Mouse (Mus musculus) hindbrain, embryonic 10.5 days (tissue): ENCODE measurements around the gene Ly6c1. TPM values are rescaled to one million over a fixed set of nuclear protein-coding genes. Genes with fewer than 3 reads are reported as not detected.
A peak's percentile ranks its signal among the peaks of the same experiment; 100 is the strongest.
"Not testable (repeated sequence)": the region's sequence is repeated elsewhere in the genome, so short reads cannot be mapped to it uniquely, and the experiment has no call there.

ENCODE experiments used
- DNase-seq: peaks from one replicate; pipeline ENCODE4 v3.0.0-alpha.2; 2017; ENCODE audit warnings: low spot score
- H3K27ac ChIP-seq: fragments of 300-500 bp; sonication (generic); 2 replicates; pipeline ENCODE4 v1.5.1; 2016; ENCODE audit warnings: mild to moderate bottlenecking, moderate library complexity
- H3K27me3 ChIP-seq: fragments of 300-500 bp; sonication (generic); 2 replicates; pipeline ENCODE4 v1.6.1; 2016; ENCODE audit warnings: mild to moderate bottlenecking; ENCODE audit not compliant: poor library complexity, insufficient read depth, severe bottlenecking
- H3K36me3 ChIP-seq: fragments of 300-500 bp; sonication (generic); 2 replicates; pipeline ENCODE4 v1.6.1; 2016; ENCODE audit warnings: mild to moderate bottlenecking, moderate library complexity
- H3K4me1 ChIP-seq: fragments of 300-500 bp; sonication (generic); replicated peaks from 2 replicates; pipeline ENCODE4 v1.6.1; 2016; ENCODE audit warnings: mild to moderate bottlenecking
- H3K4me3 ChIP-seq: fragments of 300-500 bp; sonication (generic); 2 replicates; pipeline ENCODE4 v1.5.1; 2016; ENCODE audit warnings: mild to moderate bottlenecking, moderate library complexity
- H3K9me3 ChIP-seq: fragments of 300-500 bp; sonication (generic); 2 replicates; pipeline ENCODE4 v1.6.1; 2016; ENCODE audit warnings: mild to moderate bottlenecking, moderate library complexity
- WGBS: fragments of 180-500 bp; shearing (Covaris S2); methylation state at CpG from one replicate; pipeline ENCODE4 v1.1.7; 2016; 5-methylcytosine and 5-hydroxymethylcytosine counted together
- polyA plus RNA-seq: library from polyadenylated mRNA; unstranded; fragments of >200 nt; fragmentation: Nextera tagmentation; extraction: Ambion mirVana; gene quantifications from 2 replicates; pipeline ENCODE4 v1.2.1, GENCODE M21; 2016

Ly6c1 gene
- 0.84 and 1.5 TPM in 2 replicates for polyA plus RNA-seq

- 78% methylated on average over 1 of the region's 1 CpGs for WGBS
- not testable (repeated sequence) for H3K4me1 ChIP-seq
Measured at GRCm38 (mm10) chr15:75048642-75049261, at the start of gene Ly6c1. Gene Ly6c1, minus strand, starts transcription at chr15:75048830.

GRCm38 (mm10) chr15:75088041-75088440 lies 39.4 kb upstream of the Ly6c1 start:
- 18% methylated on average over 2 of the region's 2 CpGs for WGBS
- H3K4me1 ChIP-seq, H3K36me3 ChIP-seq, H3K27ac ChIP-seq, H3K4me3 ChIP-seq, H3K27me3 ChIP-seq, H3K9me3 ChIP-seq, DNase-seq: not testable (repeated sequence)

More at GRCm38 (mm10) chr15:75048642-75049261, at the start of gene Ly6c1:
- H3K27ac ChIP-seq, DNase-seq, H3K9me3 ChIP-seq, H3K36me3 ChIP-seq, H3K4me3 ChIP-seq, H3K27me3 ChIP-seq: not testable (repeated sequence)

- H3K27me3 ChIP-seq, result no peaks in the 10 kb centered on the region
- H3K36me3 ChIP-seq, result no peaks in the 10 kb centered on the region
- DNase-seq, result no peak
- H3K4me1 ChIP-seq, result no peaks in the 10 kb centered on the region
- 84% methylated on average over 4 of the region's 4 CpGs for WGBS
- H3K27ac ChIP-seq, result no peak overlapping the region
- no peak overlapping the region for H3K4me3 ChIP-seq
- no peaks in the 10 kb centered on the region for H3K9me3 ChIP-seq
Measured at GRCm38 (mm10) chr15:75069965-75070364, 21.3 kb upstream of the Ly6c1 start.

GRCm38 (mm10) chr15:75062030-75062574 lies 13.5 kb upstream of the Ly6c1 start:
- H3K27ac ChIP-seq, H3K27me3 ChIP-seq, H3K36me3 ChIP-seq, H3K4me3 ChIP-seq, H3K9me3 ChIP-seq, H3K4me1 ChIP-seq: not testable (repeated sequence)
- DNase-seq, result peak; percentile 60
- 32% methylated on average over 6 of the region's 6 CpGs for WGBS

- H3K27me3 ChIP-seq, result no peaks in the 10 kb centered on the region
- H3K4me1 ChIP-seq, result no peaks in the 10 kb centered on the region
- peak; percentile 5 for DNase-seq
- H3K36me3 ChIP-seq, result no peaks in the 10 kb centered on the region
- no peaks in the 10 kb centered on the region for H3K9me3 ChIP-seq
- no peak overlapping the region for H3K27ac ChIP-seq
- H3K4me3 ChIP-seq, result no peak overlapping the region
Measured at GRCm38 (mm10) chr15:75060505-75060904, 11.9 kb upstream of the Ly6c1 start.

GRCm38 (mm10) chr15:75055985-75056384 lies 7.4 kb upstream of the Ly6c1 start:
- Histone ChIP-seq H3K4me3 (no peak overlapping the region), H3K4me1 (no peaks in the 10 kb centered on the region), H3K9me3 (no peaks in the 10 kb centered on the region), H3K36me3 (no peaks in the 10 kb centered on the region), H3K27me3 (no peaks in the 10 kb centered on the region), H3K27ac (no peak overlapping the region)
- DNase-seq, result no peak
- WGBS, result 87% methylated on average over 2 of the region's 2 CpGs

GRCm38 (mm10) chr15:75055425-75055824 lies 6.8 kb upstream of the Ly6c1 start:
- not testable (repeated sequence) for H3K4me1 ChIP-seq, H3K4me3 ChIP-seq, H3K36me3 ChIP-seq, H3K27me3 ChIP-seq, H3K9me3 ChIP-seq, DNase-seq, H3K27ac ChIP-seq
- WGBS, result 51% methylated on average over 3 of the region's 3 CpGs

GRCm38 (mm10) chr15:75052414-75052813 lies 3.8 kb upstream of the Ly6c1 start:
- 100% methylated on average over 2 of the region's 2 CpGs for WGBS
- not testable (repeated sequence) for H3K36me3 ChIP-seq, H3K27ac ChIP-seq, H3K9me3 ChIP-seq, H3K27me3 ChIP-seq, H3K4me3 ChIP-seq, H3K4me1 ChIP-seq, DNase-seq

GRCm38 (mm10) chr15:75051141-75051540 lies 2.5 kb upstream of the Ly6c1 start:
- H3K36me3 ChIP-seq, H3K27ac ChIP-seq, H3K27me3 ChIP-seq, DNase-seq, H3K4me3 ChIP-seq, H3K4me1 ChIP-seq, H3K9me3 ChIP-seq: not testable (repeated sequence)
- 50% methylated on average over 3 of the region's 3 CpGs for WGBS

- H3K36me3 ChIP-seq, H3K9me3 ChIP-seq, H3K27ac ChIP-seq, H3K4me3 ChIP-seq, DNase-seq, H3K27me3 ChIP-seq, H3K4me1 ChIP-seq: not testable (repeated sequence)
- WGBS, result 86% methylated on average over 1 of the region's 1 CpGs
Measured at GRCm38 (mm10) chr15:75050593-75050992, 2.0 kb upstream of the Ly6c1 start.

GRCm38 (mm10) chr15:75049811-75050210 lies 1.2 kb upstream of the Ly6c1 start:
- DNase-seq, H3K4me1 ChIP-seq, H3K27ac ChIP-seq, H3K9me3 ChIP-seq, H3K36me3 ChIP-seq, H3K27me3 ChIP-seq, H3K4me3 ChIP-seq: not testable (repeated sequence)
- 88% methylated on average over 2 of the region's 2 CpGs for WGBS

GRCm38 (mm10) chr15:75047970-75048320 lies 685 bp downstream of the Ly6c1 start:
- WGBS, result 85% methylated on average over 1 of the region's 1 CpGs
- not testable (repeated sequence) for H3K27me3 ChIP-seq, DNase-seq, H3K36me3 ChIP-seq, H3K4me1 ChIP-seq, H3K27ac ChIP-seq, H3K4me3 ChIP-seq, H3K9me3 ChIP-seq

GRCm38 (mm10) chr15:75047313-75047969 lies 1.2 kb downstream of the Ly6c1 start:
- WGBS, result 69% methylated on average over 5 of the region's 7 CpGs
- DNase-seq, H3K36me3 ChIP-seq, H3K27me3 ChIP-seq, H3K4me3 ChIP-seq, H3K9me3 ChIP-seq, H3K27ac ChIP-seq, H3K4me1 ChIP-seq: not testable (repeated sequence)
